Mouse (Mus musculus): ENCODE measurements around the gene Ndufs8. TPM values are rescaled to one million over a fixed set of nuclear protein-coding genes. Genes with fewer than 3 reads are reported as not detected.

The Ndufs8 gene
- total RNA-seq, 2 experiments from 2014 or later = 141 to 148 TPM

- no peak for DNase-seq (ENCODE audit: low spot score in 2 of 2)
These were observed 41.1 kb downstream of the Ndufs8 start for GRCm38 (mm10) chr19:3871468-3871867.

DNA sequence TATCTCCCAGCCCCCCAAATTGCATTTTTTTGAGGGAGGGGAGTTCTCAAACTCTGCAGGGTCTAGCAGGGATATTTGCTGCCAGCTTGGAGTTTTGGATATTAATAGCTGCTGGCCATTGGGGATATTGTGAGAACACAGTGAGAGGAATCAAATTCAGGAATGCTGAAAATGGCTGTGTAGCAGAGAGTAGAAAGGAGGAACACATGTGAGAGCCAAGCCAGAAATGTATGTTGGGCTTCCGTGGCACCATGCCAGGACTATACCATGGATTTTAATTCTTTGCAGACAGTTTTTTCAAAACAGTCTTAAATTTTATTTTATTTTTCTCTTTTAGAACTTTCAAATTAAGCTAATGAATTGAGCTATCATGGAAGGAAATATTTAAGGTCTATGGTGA lies 44.3 kb downstream of the Ndufs8 start:
- no peak for DNase-seq (ENCODE audit: low spot score in 2 of 2)

DNA sequence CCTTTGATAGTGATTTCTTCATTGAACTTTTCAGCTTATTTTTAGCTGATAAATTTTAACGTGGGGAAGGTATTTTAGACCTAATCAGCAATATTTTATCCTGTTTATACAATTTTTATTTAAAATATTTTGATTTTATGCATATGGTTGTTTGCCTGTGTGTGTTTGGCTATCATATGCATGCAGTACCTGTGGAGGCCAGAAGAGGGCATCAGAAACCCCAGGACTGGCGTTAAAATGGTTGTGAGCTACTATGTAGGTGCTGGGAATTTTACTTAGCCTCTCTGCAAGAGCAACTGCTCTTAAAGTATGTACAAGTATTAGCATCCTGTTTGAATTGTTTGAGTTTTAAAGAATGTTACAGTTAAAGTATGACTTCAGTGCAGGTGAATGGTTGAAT lies 47.6 kb downstream of the Ndufs8 start:
- no peak for DNase-seq (ENCODE audit: low spot score in 2 of 2)

- DNase-seq (ENCODE audit: low spot score in 2 of 2) = no peak
These were observed 49.9 kb downstream of the Ndufs8 start for GRCm38 (mm10) chr19:3862713-3863112.

Other genes with a start within 250 kb of the Ndufs8 start
- 1 to 10 TPM; 7.3 to 8.3 TPM for gene Lrp5, start 226.2 kb downstream of the Ndufs8 start, total RNA-seq (2021)
- 10 to 100 TPM; 31.7 to 32.1 TPM for gene 1810055G02Rik, start 204.5 kb downstream of the Ndufs8 start, total RNA-seq (2021)
- gene Kmt5b, start 145.4 kb downstream of the Ndufs8 start, total RNA-seq (2021) = 10 to 100 TPM; 48.8 to 49.8 TPM
- 10 to 100 TPM; 82.4 to 88.0 TPM for gene Chka, start 61.0 kb downstream of the Ndufs8 start, total RNA-seq (2021)
- 10 to 100 TPM; 22.4 to 23.0 TPM for gene Tcirg1, start 5.6 kb downstream of the Ndufs8 start, total RNA-seq (2021)
- 1 to 10 TPM; 3.0 to 4.2 TPM for gene Aldh3b1, start 17.0 kb upstream of the Ndufs8 start, total RNA-seq (2021)
- 10 to 100 TPM; 14.6 to 16.6 TPM for gene Unc93b1, start 22.4 kb upstream of the Ndufs8 start, total RNA-seq (2021)
- gene Aldh3b3, start 45.9 kb upstream of the Ndufs8 start, total RNA-seq (2021) = under 1 TPM in 1 of 2 experiments, not detected in 1; 0.23 TPM
- 1 to 10 TPM; 1.1 to 1.3 TPM for gene Aldh3b2, start 59.6 kb upstream of the Ndufs8 start, total RNA-seq (2021)
- gene Acy3, start 73.8 kb upstream of the Ndufs8 start, total RNA-seq (2021) = 1 to 10 TPM; 2.6 to 5.2 TPM
- gene Tbx10, start 80.0 kb upstream of the Ndufs8 start, total RNA-seq (2021) = not detected
- 10 to 100 TPM in 1 of 2 experiments, 1 to 10 TPM in 1; 8.9 to 10.8 TPM for gene Nudt8, start 87.8 kb upstream of the Ndufs8 start, total RNA-seq (2021)
- gene Gm49405, start 87.9 kb upstream of the Ndufs8 start, total RNA-seq (2021) = 1 to 10 TPM; 1.0 to 1.5 TPM
- 1 to 10 TPM; 3.5 to 4.9 TPM for gene Doc2g, start 90.5 kb upstream of the Ndufs8 start, total RNA-seq (2021)
- gene Ndufv1, start 100.0 kb upstream of the Ndufs8 start, total RNA-seq (2021) = 100 to 1,000 TPM; 265 to 266 TPM
- gene Gstp1, start 125.2 kb upstream of the Ndufs8 start, total RNA-seq (2021) = 100 to 1,000 TPM; 353 to 399 TPM
- gene Gstp2, start 133.2 kb upstream of the Ndufs8 start, total RNA-seq (2021) = 10 to 100 TPM; 40.5 to 55.2 TPM
- gene Gstp3, start 146.8 kb upstream of the Ndufs8 start, total RNA-seq (2021) = not detected
- gene Cabp2, start 168.8 kb upstream of the Ndufs8 start, total RNA-seq (2021) = not detected
- gene Cdk2ap2, start 184.4 kb upstream of the Ndufs8 start, total RNA-seq (2021) = 10 to 100 TPM; 33.6 to 37.3 TPM
- gene Pitpnm1, start 187.2 kb upstream of the Ndufs8 start, total RNA-seq (2021) = 100 to 1,000 TPM; 210 to 214 TPM
- 100 to 1,000 TPM; 121 to 126 TPM for gene Aip, start 213.1 kb upstream of the Ndufs8 start, total RNA-seq (2021)
- gene Gpr152, start 227.0 kb upstream of the Ndufs8 start, total RNA-seq (2021) = under 1 TPM; 0.12 TPM
- under 1 TPM; 0.26 to 0.63 TPM for gene Cabp4, start 231.3 kb upstream of the Ndufs8 start, total RNA-seq (2021)
- gene Coro1b, start 235.8 kb upstream of the Ndufs8 start, total RNA-seq (2021) = 10 to 100 TPM; 77.9 to 81.3 TPM
- gene Ptprcap, start 240.8 kb upstream of the Ndufs8 start, total RNA-seq (2021) = 1 to 10 TPM; 1.3 to 2.3 TPM